Mouse (Mus musculus): ENCODE data around the gene Tma7. TPM values are rescaled to one million over a fixed set of nuclear protein-coding genes. Genes with fewer than 3 reads are reported as not detected.

Gene Tma7
- polyA plus RNA-seq, 1 experiment from 2014 or later, result 733 TPM

GRCm38 (mm10) chr9:109056916-109057315, 25.5 kb downstream of the Tma7 start:
- H3K36me3 ChIP-seq (ENCODE audit: control insufficient read depth, insufficient read depth, low read length), result peaks cover 35% of the 10 kb centered on the region
- H3K4me1 ChIP-seq (ENCODE audit: control insufficient read depth, insufficient read depth, low read length), result peaks cover 15% of the 10 kb centered on the region
- WGBS, result 86% methylated on average over 4 of the region's 4 CpGs
- ATAC-seq (ENCODE audit: low FRiP score, low TSS enrichment) (no peak), DNase-seq (no peak)
- H3K27ac ChIP-seq (replicated peaks; ENCODE audit: low read depth, low read length), result no peak overlapping the region
- no peak overlapping the region for H3K9ac ChIP-seq (replicated peaks; ENCODE audit: low read length)
- no peaks in the 10 kb centered on the region for H3K9me3 ChIP-seq (ENCODE audit: control insufficient read depth, low read length)
- H3K4me3 ChIP-seq (replicated peaks; ENCODE audit: low read depth, low read length), result no peak overlapping the region
- no peaks in the 10 kb centered on the region for H3K27me3 ChIP-seq (ENCODE audit: control insufficient read depth, insufficient read depth, low read length)
- no peak overlapping the region for H3K4me2 ChIP-seq (ENCODE audit: low read length)

GRCm38 (mm10) chr9:109056081-109056690, 26.2 kb downstream of the Tma7 start:
- H3K27ac ChIP-seq (replicated peaks; ENCODE audit: low read depth, low read length), result no peak overlapping the region
- H3K9ac ChIP-seq (replicated peaks; ENCODE audit: low read length), result no peak overlapping the region
- peaks cover 31% of the 10 kb centered on the region for H3K36me3 ChIP-seq (ENCODE audit: control insufficient read depth, insufficient read depth, low read length)
- H3K27me3 ChIP-seq (ENCODE audit: control insufficient read depth, insufficient read depth, low read length), result no peaks in the 10 kb centered on the region
- H3K4me3 ChIP-seq (replicated peaks; ENCODE audit: low read depth, low read length), result no peak overlapping the region
- H3K4me1 ChIP-seq (ENCODE audit: control insufficient read depth, insufficient read depth, low read length), result peaks cover 15% of the 10 kb centered on the region
- WGBS, result 93% methylated on average over 17 of the region's 17 CpGs
- H3K9me3 ChIP-seq (ENCODE audit: control insufficient read depth, low read length), result no peaks in the 10 kb centered on the region
- DNase-seq (no peak), ATAC-seq (ENCODE audit: low FRiP score, low TSS enrichment) (no peak)
- no peak overlapping the region for H3K4me2 ChIP-seq (ENCODE audit: low read length)

GRCm38 (mm10) chr9:109055271-109056030, 26.9 kb downstream of the Tma7 start:
- ATAC-seq (ENCODE audit: low FRiP score, low TSS enrichment) (no peak), DNase-seq (no peak)
- Histone ChIP-seq H3K36me3 (ENCODE audit: control insufficient read depth, insufficient read depth, low read length) (peaks cover 29% of the 10 kb centered on the region), H3K9ac (replicated peaks; ENCODE audit: low read length) (peak overlapping the region; percentile 48), H3K27me3 (ENCODE audit: control insufficient read depth, insufficient read depth, low read length) (no peaks in the 10 kb centered on the region), H3K27ac (replicated peaks; ENCODE audit: low read depth, low read length) (peak overlapping the region; percentile 66; the same call in 1 of the 2 replicates), H3K9me3 (ENCODE audit: control insufficient read depth, low read length) (no peaks in the 10 kb centered on the region), H3K4me1 (ENCODE audit: control insufficient read depth, insufficient read depth, low read length) (peaks cover 15% of the 10 kb centered on the region), H3K4me3 (replicated peaks; ENCODE audit: low read depth, low read length) (peak overlapping the region; percentile 31), H3K4me2 (ENCODE audit: low read length) (peak overlapping the region; percentile 54)
- 92% methylated on average over 12 of the region's 12 CpGs for WGBS

- Histone ChIP-seq H3K9me3 (ENCODE audit: control insufficient read depth, low read length) (no peaks in the 10 kb centered on the region), H3K9ac (replicated peaks; ENCODE audit: low read length) (peak overlapping the region; percentile 48; the same call in 1 of the 2 replicates), H3K27ac (replicated peaks; ENCODE audit: low read depth, low read length) (peak overlapping the region; percentile 66), H3K4me3 (replicated peaks; ENCODE audit: low read depth, low read length) (peak overlapping the region; percentile 31), H3K4me2 (ENCODE audit: low read length) (peak overlapping the region; percentile 54), H3K36me3 (ENCODE audit: control insufficient read depth, insufficient read depth, low read length) (peaks cover 25% of the 10 kb centered on the region), H3K4me1 (ENCODE audit: control insufficient read depth, insufficient read depth, low read length) (peaks cover 15% of the 10 kb centered on the region), H3K27me3 (ENCODE audit: control insufficient read depth, insufficient read depth, low read length) (no peaks in the 10 kb centered on the region)
- ATAC-seq (ENCODE audit: low FRiP score, low TSS enrichment) (peak; percentile 56; the same call in 1 of the 2 replicates), DNase-seq (peak; percentile 82)
- 13% methylated on average over 7 of the region's 7 CpGs for WGBS
These were observed 27.7 kb downstream of the Tma7 start for GRCm38 (mm10) chr9:109054712-109055111.

GRCm38 (mm10) chr9:109053851-109054250, 28.5 kb downstream of the Tma7 start:
- DNase-seq (no peak), ATAC-seq (ENCODE audit: low FRiP score, low TSS enrichment) (no peak)
- peaks cover 8% of the 10 kb centered on the region for H3K4me1 ChIP-seq (ENCODE audit: control insufficient read depth, insufficient read depth, low read length)
- H3K4me2 ChIP-seq (ENCODE audit: low read length), result no peak overlapping the region
- H3K9ac ChIP-seq (replicated peaks; ENCODE audit: low read length), result no peak overlapping the region
- no peak overlapping the region for H3K4me3 ChIP-seq (replicated peaks; ENCODE audit: low read depth, low read length)
- 80% methylated on average over 6 of the region's 6 CpGs for WGBS
- H3K9me3 ChIP-seq (ENCODE audit: control insufficient read depth, low read length), result no peaks in the 10 kb centered on the region
- H3K36me3 ChIP-seq (ENCODE audit: control insufficient read depth, insufficient read depth, low read length), result peaks cover 25% of the 10 kb centered on the region
- no peaks in the 10 kb centered on the region for H3K27me3 ChIP-seq (ENCODE audit: control insufficient read depth, insufficient read depth, low read length)
- H3K27ac ChIP-seq (replicated peaks; ENCODE audit: low read depth, low read length), result no peak overlapping the region

GRCm38 (mm10) chr9:109053366-109053765, 29.0 kb downstream of the Tma7 start:
- H3K27me3 ChIP-seq (ENCODE audit: control insufficient read depth, insufficient read depth, low read length), result no peaks in the 10 kb centered on the region

GRCm38 (mm10) chr9:109052490-109053260, 29.7 kb downstream of the Tma7 start:
- Histone ChIP-seq H3K9ac (replicated peaks; ENCODE audit: low read length) (no peak overlapping the region), H3K27me3 (ENCODE audit: control insufficient read depth, insufficient read depth, low read length) (no peaks in the 10 kb centered on the region), H3K4me3 (replicated peaks; ENCODE audit: low read depth, low read length) (no peak overlapping the region), H3K4me1 (ENCODE audit: control insufficient read depth, insufficient read depth, low read length) (peaks cover 7% of the 10 kb centered on the region), H3K9me3 (ENCODE audit: control insufficient read depth, low read length) (no peaks in the 10 kb centered on the region), H3K4me2 (ENCODE audit: low read length) (no peak overlapping the region), H3K27ac (replicated peaks; ENCODE audit: low read depth, low read length) (no peak overlapping the region), H3K36me3 (ENCODE audit: control insufficient read depth, insufficient read depth, low read length) (peaks cover 15% of the 10 kb centered on the region)
- 87% methylated on average over 9 of the region's 9 CpGs for WGBS
- no peak for DNase-seq
- ATAC-seq (ENCODE audit: low FRiP score, low TSS enrichment), result no peak

More at GRCm38 (mm10) chr9:109053366-109053765, 29.0 kb downstream of the Tma7 start:
- Histone ChIP-seq H3K36me3 (ENCODE audit: control insufficient read depth, insufficient read depth, low read length) (peaks cover 22% of the 10 kb centered on the region), H3K9ac (replicated peaks; ENCODE audit: low read length) (no peak overlapping the region), H3K4me2 (ENCODE audit: low read length) (no peak overlapping the region), H3K9me3 (ENCODE audit: control insufficient read depth, low read length) (no peaks in the 10 kb centered on the region), H3K27ac (replicated peaks; ENCODE audit: low read depth, low read length) (no peak overlapping the region), H3K4me1 (ENCODE audit: control insufficient read depth, insufficient read depth, low read length) (peaks cover 7% of the 10 kb centered on the region), H3K4me3 (replicated peaks; ENCODE audit: low read depth, low read length) (no peak overlapping the region)
- 74% methylated on average over 3 of the region's 3 CpGs for WGBS
- no peak for ATAC-seq (ENCODE audit: low FRiP score, low TSS enrichment)
- DNase-seq, result no peak

GRCm38 (mm10) chr9:109051651-109052489, 30.5 kb downstream of the Tma7 start:
- no peaks in the 10 kb centered on the region for H3K9me3 ChIP-seq (ENCODE audit: control insufficient read depth, low read length)
- no peak overlapping the region for H3K4me3 ChIP-seq (replicated peaks; ENCODE audit: low read depth, low read length)
- H3K36me3 ChIP-seq (ENCODE audit: control insufficient read depth, insufficient read depth, low read length), result peaks cover 7% of the 10 kb centered on the region
- ATAC-seq (ENCODE audit: low FRiP score, low TSS enrichment) (no peak), DNase-seq (no peak)
- no peak overlapping the region for H3K27ac ChIP-seq (replicated peaks; ENCODE audit: low read depth, low read length)
- peaks cover 7% of the 10 kb centered on the region for H3K4me1 ChIP-seq (ENCODE audit: control insufficient read depth, insufficient read depth, low read length)
- no peaks in the 10 kb centered on the region for H3K27me3 ChIP-seq (ENCODE audit: control insufficient read depth, insufficient read depth, low read length)
- H3K9ac ChIP-seq (replicated peaks; ENCODE audit: low read length), result no peak overlapping the region
- H3K4me2 ChIP-seq (ENCODE audit: low read length), result no peak overlapping the region
- 88% methylated on average over 10 of the region's 10 CpGs for WGBS

Data from midbrain, embryonic 14.5 days (tissue).